Mouse (Mus musculus): Measurements from ENCODE around the gene Myo10. TPM values are rescaled to one million over a fixed set of nuclear protein-coding genes. Genes with fewer than 3 reads are reported as not detected.

Myo10 gene
- total and polyA plus RNA-seq, 2 experiments from 2014 or later: 29.3 to 34.7 TPM

- Histone ChIP-seq H3K27me3 (ENCODE audit: insufficient read depth, low read length) (no peaks in the 10 kb centered on the region), H3K4me2 (ENCODE audit: low read depth, low read length, poor library complexity, severe bottlenecking) (no peak overlapping the region), H3K9me3 (ENCODE audit: low read length) (no peaks in the 10 kb centered on the region), H3K4me3 (ENCODE audit: low read depth, low read length) (no peak overlapping the region), H3K27ac (ENCODE audit: low read depth, low read length) (no peak overlapping the region), H3K9ac (replicated peaks; ENCODE audit: low read length, poor library complexity, severe bottlenecking) (no peak overlapping the region), H3K36me3 (ENCODE audit: insufficient read depth, low read length) (peaks cover 39% of the 10 kb centered on the region), H3K4me1 (ENCODE audit: insufficient read depth, low read length) (no peaks in the 10 kb centered on the region)
- no peak for ATAC-seq (ENCODE audit: low FRiP score)
- 90% methylated on average over 15 of the region's 15 CpGs for WGBS
- no peak for DNase-seq (ENCODE audit: low spot score)
- no peak for TF ChIP-seq CTCF (IDR thresholded peaks at IDR 0.05)
Measured at GRCm38 (mm10) chr15:25803111-25803510, 180.8 kb downstream of the Myo10 start.

GRCm38 (mm10) chr15:25805336-25806110 is 183.2 kb downstream of the Myo10 start:
- H3K4me3 ChIP-seq (ENCODE audit: low read depth, low read length): no peak overlapping the region
- H3K9me3 ChIP-seq (ENCODE audit: low read length): no peaks in the 10 kb centered on the region
- peak; percentile 78 for DNase-seq (ENCODE audit: low spot score)
- H3K27ac ChIP-seq (ENCODE audit: low read depth, low read length): no peak overlapping the region
- WGBS: 83% methylated on average over 21 of the region's 21 CpGs
- no peak overlapping the region for H3K4me2 ChIP-seq (ENCODE audit: low read depth, low read length, poor library complexity, severe bottlenecking)
- no peak overlapping the region for H3K9ac ChIP-seq (replicated peaks; ENCODE audit: low read length, poor library complexity, severe bottlenecking)
- H3K4me1 ChIP-seq (ENCODE audit: insufficient read depth, low read length): no peaks in the 10 kb centered on the region
- peak; percentile 85 for TF ChIP-seq CTCF (IDR thresholded peaks at IDR 0.05)
- H3K27me3 ChIP-seq (ENCODE audit: insufficient read depth, low read length): no peaks in the 10 kb centered on the region
- peak; percentile 70; the same call in 1 of the 2 replicates for ATAC-seq (ENCODE audit: low FRiP score)
- H3K36me3 ChIP-seq (ENCODE audit: insufficient read depth, low read length): peaks cover 48% of the 10 kb centered on the region

GRCm38 (mm10) chr15:25806363-25806762 is 184.0 kb downstream of the Myo10 start:
- DNase-seq (ENCODE audit: low spot score) (no peak), ATAC-seq (ENCODE audit: low FRiP score) (no peak)
- Histone ChIP-seq H3K36me3 (ENCODE audit: insufficient read depth, low read length) (peaks cover 50% of the 10 kb centered on the region), H3K9me3 (ENCODE audit: low read length) (no peaks in the 10 kb centered on the region), H3K4me3 (ENCODE audit: low read depth, low read length) (no peak overlapping the region), H3K27ac (ENCODE audit: low read depth, low read length) (no peak overlapping the region), H3K27me3 (ENCODE audit: insufficient read depth, low read length) (no peaks in the 10 kb centered on the region), H3K9ac (replicated peaks; ENCODE audit: low read length, poor library complexity, severe bottlenecking) (no peak overlapping the region), H3K4me2 (ENCODE audit: low read depth, low read length, poor library complexity, severe bottlenecking) (no peak overlapping the region), H3K4me1 (ENCODE audit: insufficient read depth, low read length) (no peaks in the 10 kb centered on the region)
- TF ChIP-seq CTCF (IDR thresholded peaks at IDR 0.05): no peak
- WGBS: 94% methylated on average over 17 of the region's 17 CpGs

- no peak for DNase-seq (ENCODE audit: low spot score)
- peaks cover 51% of the 10 kb centered on the region for H3K36me3 ChIP-seq (ENCODE audit: insufficient read depth, low read length)
Measured at GRCm38 (mm10) chr15:25806878-25807277, 184.6 kb downstream of the Myo10 start.

GRCm38 (mm10) chr15:25808677-25809460 is 186.5 kb downstream of the Myo10 start:
- peaks cover 44% of the 10 kb centered on the region for H3K36me3 ChIP-seq (ENCODE audit: insufficient read depth, low read length)

More at GRCm38 (mm10) chr15:25806878-25807277, 184.6 kb downstream of the Myo10 start:
- no peak overlapping the region for H3K4me3 ChIP-seq (ENCODE audit: low read depth, low read length)
- H3K4me1 ChIP-seq (ENCODE audit: insufficient read depth, low read length): no peaks in the 10 kb centered on the region
- ATAC-seq (ENCODE audit: low FRiP score): no peak
- H3K27me3 ChIP-seq (ENCODE audit: insufficient read depth, low read length): no peaks in the 10 kb centered on the region
- H3K4me2 ChIP-seq (ENCODE audit: low read depth, low read length, poor library complexity, severe bottlenecking): no peak overlapping the region
- TF ChIP-seq CTCF (IDR thresholded peaks at IDR 0.05): no peak
- no peak overlapping the region for H3K27ac ChIP-seq (ENCODE audit: low read depth, low read length)
- no peak overlapping the region for H3K9ac ChIP-seq (replicated peaks; ENCODE audit: low read length, poor library complexity, severe bottlenecking)
- WGBS: 94% methylated on average over 9 of the region's 9 CpGs
- no peaks in the 10 kb centered on the region for H3K9me3 ChIP-seq (ENCODE audit: low read length)

GRCm38 (mm10) chr15:25809669-25810068 is 187.3 kb downstream of the Myo10 start:
- WGBS: 92% methylated on average over 6 of the region's 6 CpGs
- no peak for TF ChIP-seq CTCF (IDR thresholded peaks at IDR 0.05)

More at GRCm38 (mm10) chr15:25808677-25809460, 186.5 kb downstream of the Myo10 start:
- WGBS: 90% methylated on average over 20 of the region's 20 CpGs
- no peak overlapping the region for H3K27ac ChIP-seq (ENCODE audit: low read depth, low read length)
- no peaks in the 10 kb centered on the region for H3K4me1 ChIP-seq (ENCODE audit: insufficient read depth, low read length)
- no peak for ATAC-seq (ENCODE audit: low FRiP score)
- no peak for TF ChIP-seq CTCF (IDR thresholded peaks at IDR 0.05)
- no peak overlapping the region for H3K4me2 ChIP-seq (ENCODE audit: low read depth, low read length, poor library complexity, severe bottlenecking)
- no peak for DNase-seq (ENCODE audit: low spot score)
- no peak overlapping the region for H3K9ac ChIP-seq (replicated peaks; ENCODE audit: low read length, poor library complexity, severe bottlenecking)
- no peaks in the 10 kb centered on the region for H3K27me3 ChIP-seq (ENCODE audit: insufficient read depth, low read length)
- H3K4me3 ChIP-seq (ENCODE audit: low read depth, low read length): no peak overlapping the region
- no peaks in the 10 kb centered on the region for H3K9me3 ChIP-seq (ENCODE audit: low read length)

More at GRCm38 (mm10) chr15:25809669-25810068, 187.3 kb downstream of the Myo10 start:
- H3K27me3 ChIP-seq (ENCODE audit: insufficient read depth, low read length): no peaks in the 10 kb centered on the region
- DNase-seq (ENCODE audit: low spot score) (no peak), ATAC-seq (ENCODE audit: low FRiP score) (no peak)
- H3K9ac ChIP-seq (replicated peaks; ENCODE audit: low read length, poor library complexity, severe bottlenecking): no peak overlapping the region
- H3K9me3 ChIP-seq (ENCODE audit: low read length): no peaks in the 10 kb centered on the region
- H3K4me1 ChIP-seq (ENCODE audit: insufficient read depth, low read length): no peaks in the 10 kb centered on the region
- H3K36me3 ChIP-seq (ENCODE audit: insufficient read depth, low read length): peaks cover 38% of the 10 kb centered on the region
- no peak overlapping the region for H3K4me2 ChIP-seq (ENCODE audit: low read depth, low read length, poor library complexity, severe bottlenecking)
- H3K4me3 ChIP-seq (ENCODE audit: low read depth, low read length): no peak overlapping the region
- no peak overlapping the region for H3K27ac ChIP-seq (ENCODE audit: low read depth, low read length)

All from midbrain, postnatal 0 days (tissue).